Mouse (Mus musculus) cerebellum, adult 11-12 months (tissue): ENCODE measurements around the gene Eif4e3.

Experiments
- DNase-seq: peaks from one replicate; pipeline ENCODE4 v3.0.0; 2022

The Eif4e3 gene

GRCm38 (mm10) chr6:99621167-99621566, 45.4 kb downstream of the Eif4e3 start:
- DNase-seq, result no peak

GRCm38 (mm10) chr6:99620471-99620870, 46.1 kb downstream of the Eif4e3 start:
- no peak for DNase-seq

GRCm38 (mm10) chr6:99619964-99620363, 46.6 kb downstream of the Eif4e3 start:
- DNase-seq, result no peak

GRCm38 (mm10) chr6:99619466-99619865, 47.1 kb downstream of the Eif4e3 start:
- no peak for DNase-seq

GRCm38 (mm10) chr6:99617867-99618266, 48.7 kb downstream of the Eif4e3 start:
- DNase-seq, result no peak

- DNase-seq, result no peak
Observed at GRCm38 (mm10) chr6:99617415-99617814, 49.2 kb downstream of the Eif4e3 start.

- DNase-seq, result no peak
Observed at GRCm38 (mm10) chr6:99615272-99615751, 51.3 kb downstream of the Eif4e3 start.

GRCm38 (mm10) chr6:99614566-99615271, 51.9 kb downstream of the Eif4e3 start:
- no peak for DNase-seq

- DNase-seq, result no peak
Observed at GRCm38 (mm10) chr6:99611866-99612265, 54.7 kb downstream of the Eif4e3 start.

- no peak for DNase-seq
Observed at GRCm38 (mm10) chr6:99610454-99611427, 55.8 kb downstream of the Eif4e3 start.

GRCm38 (mm10) chr6:99606079-99606478, 60.5 kb downstream of the Eif4e3 start:
- DNase-seq, result no peak

GRCm38 (mm10) chr6:99604758-99605157, 61.8 kb downstream of the Eif4e3 start:
- no peak for DNase-seq

- no peak for DNase-seq
Observed at GRCm38 (mm10) chr6:99602434-99602833, 64.1 kb downstream of the Eif4e3 start.

- no peak for DNase-seq
Observed at GRCm38 (mm10) chr6:99600886-99601285, 65.7 kb downstream of the Eif4e3 start.

- peak; percentile 17 for DNase-seq
Observed at GRCm38 (mm10) chr6:99600168-99600793, 66.3 kb downstream of the Eif4e3 start.

GRCm38 (mm10) chr6:99599651-99600050, 66.9 kb downstream of the Eif4e3 start:
- DNase-seq, result no peak

GRCm38 (mm10) chr6:99599229-99599628, 67.3 kb downstream of the Eif4e3 start:
- DNase-seq, result no peak

GRCm38 (mm10) chr6:99577040-99577439, 89.5 kb downstream of the Eif4e3 start:
- DNase-seq, result no peak

- no peak for DNase-seq
Observed at GRCm38 (mm10) chr6:99575633-99576032, 90.9 kb downstream of the Eif4e3 start.
